Mouse (Mus musculus) monocyte, adult 2 months (primary cell): ENCODE measurements at regions not wholly inside any gene's neighbourhood (a gene's known extent, or its start where the extent isn't known, plus 50 kb on each side); places are given as distances from the start of the nearest gene placed in this dataset.
"Not testable (repeated sequence)": the region's sequence is repeated elsewhere in the genome, so short reads cannot be mapped to it uniquely, and the experiment has no call there.

Source experiments
- DNase-seq, 2 experiments: peaks; one replicate each; pipeline ENCODE4 v3.0.0; 2022; ENCODE audit warnings: low spot score in 2 of 2, low read depth in 1 of 2

DNA sequence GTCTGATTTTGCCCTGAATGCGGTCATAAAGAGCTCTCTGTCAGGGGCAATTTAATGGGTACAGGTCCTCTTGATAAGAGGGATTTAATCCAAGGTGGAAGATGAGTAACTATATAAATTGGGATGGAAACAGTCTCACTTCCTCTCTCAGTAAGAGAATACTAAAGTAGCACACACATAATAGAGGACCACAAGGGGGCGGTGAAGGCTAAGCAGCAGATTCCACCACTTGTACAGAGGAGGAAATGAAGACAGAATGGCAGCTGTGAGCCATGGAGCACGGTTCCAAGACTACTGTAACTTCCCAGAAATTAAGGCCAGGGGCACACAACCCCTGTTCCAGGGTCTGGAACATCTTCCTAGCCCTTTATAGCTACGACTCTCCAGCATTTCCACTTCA lies 262.6 kb upstream of the Ywhaq start:
- DNase-seq: not testable (repeated sequence)

DNA sequence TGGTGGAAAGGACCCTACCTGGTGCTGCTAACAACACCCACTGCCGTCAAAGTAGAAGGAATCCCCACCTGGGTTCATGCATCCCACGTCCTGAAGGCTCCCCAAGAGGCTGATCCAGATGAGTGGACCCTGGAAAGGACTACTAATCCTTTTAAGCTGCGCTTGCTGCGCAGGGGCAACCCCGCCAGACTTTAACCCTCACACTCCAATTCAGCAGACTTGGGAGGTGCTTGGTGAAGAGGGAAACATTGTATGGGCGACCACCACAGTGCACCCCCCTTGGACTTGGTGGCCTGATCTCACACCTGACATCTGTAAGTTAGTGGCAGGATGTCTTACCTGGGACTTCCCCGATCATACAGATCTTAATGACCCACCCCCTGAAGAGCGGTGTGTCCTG lies 231.9 kb upstream of the Ywhaq start:
- DNase-seq: not testable (repeated sequence)

DNA sequence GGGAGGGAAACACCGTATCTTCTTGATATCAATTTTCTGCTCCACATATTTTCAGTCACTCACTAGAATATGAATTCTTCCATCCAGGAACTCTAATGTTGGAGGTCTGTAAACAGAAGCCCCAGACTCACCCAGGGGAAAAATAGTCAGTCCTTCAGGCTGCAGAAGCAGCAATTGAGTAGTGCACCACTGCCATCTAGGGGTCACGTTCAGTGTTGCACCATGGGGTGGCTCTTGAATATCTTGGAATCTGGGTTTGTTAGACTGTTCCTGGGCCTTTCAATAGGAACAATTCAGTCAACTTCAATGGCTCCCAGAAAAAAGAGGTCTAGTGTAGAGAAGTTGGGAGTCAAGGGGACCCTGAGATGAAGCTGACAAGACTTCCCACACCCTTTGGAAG lies 196.3 kb upstream of the Ywhaq start:
- DNase-seq: not testable (repeated sequence)

DNA sequence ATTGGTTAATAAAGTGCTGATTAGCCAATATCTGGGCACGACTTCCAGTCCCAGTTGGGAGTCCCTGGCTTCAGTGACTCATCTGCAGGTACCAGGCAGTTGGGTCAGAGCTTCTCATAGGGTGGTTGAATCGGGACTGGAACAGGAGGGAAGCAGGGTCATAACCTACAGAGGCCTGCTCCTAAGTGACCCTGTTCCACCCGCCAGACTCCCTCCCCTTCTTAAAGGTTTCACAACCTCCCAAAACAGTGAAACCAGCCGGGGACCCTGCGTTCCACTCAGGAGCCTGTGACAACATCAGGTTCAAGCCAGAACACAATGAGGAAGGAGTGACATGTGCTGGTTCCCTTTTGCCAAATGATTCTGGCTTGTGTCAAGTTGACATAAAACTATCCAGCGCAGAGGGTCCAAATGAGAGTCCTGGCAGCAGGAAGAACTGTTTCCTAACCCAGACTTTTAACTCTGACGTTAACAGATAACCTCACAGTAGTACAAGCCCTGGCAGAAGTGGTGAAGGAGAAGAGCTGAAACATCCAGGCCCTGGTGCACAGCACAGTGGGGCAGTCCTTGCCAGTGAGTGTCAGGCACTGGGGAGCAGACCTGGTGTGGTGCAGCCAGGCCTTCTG lies 151.1 kb upstream of the Ywhaq start:
- no peak for DNase-seq

GRCm38 (mm10) chr12:21543962-21544361 lies 126.5 kb upstream of the Ywhaq start:
- DNase-seq: not testable (repeated sequence)

- peak; percentile 0 to 21 for DNase-seq
Measured at GRCm38 (mm10) chr12:21543153-21543894, 125.9 kb upstream of the Ywhaq start.

- no peak for DNase-seq
Measured at GRCm38 (mm10) chr12:21531766-21532165, 114.3 kb upstream of the Ywhaq start.

GRCm38 (mm10) chr12:21529367-21529766 lies 111.9 kb upstream of the Ywhaq start:
- not testable (repeated sequence) for DNase-seq

- not testable (repeated sequence) for DNase-seq
Measured at GRCm38 (mm10) chr12:21527336-21527735, 109.9 kb upstream of the Ywhaq start.

DNA sequence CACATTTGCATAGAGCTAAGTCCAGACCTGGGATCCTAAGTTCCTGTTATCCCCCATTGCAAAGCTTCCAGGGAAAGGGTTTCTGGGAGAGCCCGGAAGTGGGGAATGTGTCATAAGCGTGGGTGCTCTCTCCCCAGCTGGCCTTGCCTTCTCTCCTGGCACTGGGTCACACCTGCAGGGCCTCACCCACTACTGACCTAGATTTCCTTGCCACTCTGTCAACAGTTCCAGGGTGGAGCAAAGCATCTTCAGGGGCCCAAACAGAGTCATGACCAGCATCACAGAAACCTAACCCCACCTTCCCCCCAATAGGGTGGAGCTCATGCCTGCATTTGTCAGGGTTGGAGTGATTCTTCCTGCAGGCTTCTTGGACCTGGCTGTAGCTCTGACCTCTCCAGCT lies 109.5 kb upstream of the Ywhaq start:
- DNase-seq: not testable (repeated sequence)

GRCm38 (mm10) chr12:21525567-21525966 lies 108.1 kb upstream of the Ywhaq start:
- DNase-seq: not testable (repeated sequence)

DNA sequence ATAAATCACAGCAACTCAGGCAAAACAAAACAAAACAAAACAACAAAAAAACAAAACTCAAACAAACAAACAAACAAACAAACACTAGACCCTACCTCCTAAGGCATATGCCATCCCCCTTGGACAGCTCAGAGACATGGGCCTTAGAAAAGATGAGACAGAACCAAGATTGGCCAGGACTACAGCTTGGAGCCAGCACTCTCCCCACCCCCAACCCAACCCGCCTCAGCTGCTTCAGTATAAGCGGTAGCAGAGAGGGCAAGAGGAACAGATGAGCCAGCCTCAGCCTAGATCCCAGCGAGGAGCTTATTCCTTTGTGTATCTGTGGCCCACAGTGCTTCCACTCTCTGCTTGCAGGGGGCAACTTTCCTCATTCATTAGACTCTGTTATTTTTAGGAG lies 105.2 kb upstream of the Ywhaq start:
- DNase-seq: no peak

DNA sequence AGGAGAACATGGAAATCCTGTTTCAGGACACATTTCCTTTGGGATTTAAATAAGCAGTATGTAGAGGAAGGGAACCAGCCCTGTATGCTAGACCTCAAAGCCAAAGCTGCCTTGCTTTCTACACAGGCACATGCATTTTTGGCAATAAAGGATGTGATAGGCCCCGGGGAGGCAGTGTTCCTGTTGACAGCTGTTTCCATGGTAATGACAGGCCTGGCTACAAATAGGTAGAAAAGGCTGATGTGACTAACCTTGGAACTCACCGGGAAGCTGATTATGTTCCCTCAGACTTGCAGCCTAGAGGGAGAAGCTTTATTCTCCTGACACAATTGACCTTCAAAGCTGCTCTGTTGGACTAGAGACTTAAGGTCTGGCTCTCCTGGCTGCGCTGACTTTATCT lies 101.6 kb upstream of the Ywhaq start:
- DNase-seq: no peak

GRCm38 (mm10) chr12:21512736-21513135 lies 95.3 kb upstream of the Ywhaq start:
- DNase-seq: no peak

- no peak for DNase-seq
Measured at GRCm38 (mm10) chr12:21511043-21511665, 93.7 kb upstream of the Ywhaq start.

DNA sequence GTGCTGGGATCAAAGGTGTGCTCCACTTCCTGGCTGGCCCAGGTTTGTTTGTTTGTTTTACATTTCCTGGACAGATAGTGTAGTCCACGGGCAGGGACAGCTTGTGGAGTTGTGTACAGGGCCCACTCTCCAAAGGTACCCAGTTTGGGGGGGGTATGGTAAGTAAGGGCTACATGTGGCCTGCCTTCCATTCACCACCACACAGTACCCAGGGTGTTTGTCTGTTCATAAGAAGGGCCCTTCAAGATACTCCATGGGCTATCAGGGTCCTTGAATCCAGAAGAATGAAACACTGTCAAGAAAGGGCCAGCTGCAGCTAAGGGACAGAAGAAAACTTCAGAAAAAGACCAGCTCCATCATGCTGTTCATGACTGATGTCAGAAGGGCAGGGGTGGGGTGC lies 89.6 kb upstream of the Ywhaq start:
- no peak for DNase-seq

GRCm38 (mm10) chr12:21505731-21506368 lies 88.4 kb upstream of the Ywhaq start:
- DNase-seq: no peak

DNA sequence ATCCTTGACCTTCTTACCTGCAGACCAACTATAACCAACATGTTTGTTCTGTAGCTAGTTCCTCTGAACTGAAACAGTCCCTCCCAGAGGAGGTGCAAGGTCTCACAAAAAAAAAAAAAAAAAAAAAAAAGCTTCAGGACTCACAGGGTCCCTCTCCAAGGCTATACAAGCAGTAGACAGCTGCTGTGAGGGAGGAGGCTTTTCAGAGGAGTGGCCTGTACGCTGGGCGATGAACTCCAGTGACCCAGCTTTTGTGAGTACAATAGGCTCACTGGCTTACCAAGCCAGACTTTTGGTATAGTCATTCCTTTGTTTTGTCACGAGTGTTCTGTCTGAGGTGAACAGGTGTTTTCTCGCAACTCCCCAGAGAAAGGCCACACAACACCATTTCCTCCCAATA lies 85.8 kb upstream of the Ywhaq start:
- no peak for DNase-seq

GRCm38 (mm10) chr12:21496974-21497373 lies 79.5 kb upstream of the Ywhaq start:
- DNase-seq: no peak

DNA sequence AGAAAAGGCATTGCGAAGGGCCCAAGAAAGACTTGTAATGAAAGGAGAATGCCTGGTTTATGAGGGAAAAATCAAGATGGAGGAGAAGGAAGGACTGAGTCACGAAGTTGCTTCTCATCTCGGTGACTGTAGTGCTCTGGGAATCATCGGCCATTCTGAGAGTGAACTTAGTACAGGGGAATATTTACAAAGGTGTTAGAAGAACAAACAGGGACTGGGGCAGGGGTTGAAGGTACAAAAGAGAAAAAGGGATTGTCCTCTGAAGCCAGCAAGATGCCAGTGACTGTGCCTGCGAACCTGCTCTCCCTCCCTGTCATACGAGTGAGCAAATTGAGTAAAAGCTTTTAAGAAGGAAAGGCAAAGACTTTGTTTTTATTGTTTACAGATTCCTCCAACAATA lies 78.1 kb upstream of the Ywhaq start:
- DNase-seq: no peak

- DNase-seq: no peak
Measured at GRCm38 (mm10) chr12:21493471-21493870, 76.0 kb upstream of the Ywhaq start.
